Mouse (Mus musculus) lung, postnatal 0 days (tissue): ENCODE results near the gene Slc35e1. TPM values are rescaled to one million over a fixed set of nuclear protein-coding genes. Genes with fewer than 3 reads are reported as not detected.

ENCODE experiments used
- ATAC-seq: fragments of 200-750 bp; cut with Nextera tagmentation; 2 replicates; pipeline ENCODE4 v1.8.0; 2017; ENCODE audit warnings: moderate library complexity
- DNase-seq: peaks from one replicate; pipeline ENCODE4 v3.0.0-alpha.2; 2016; ENCODE audit warnings: low spot score
- H3K27ac ChIP-seq: fragments of 300-500 bp; sonication (generic); 2 replicates; pipeline ENCODE4 v1.5.1; 2014; ENCODE audit warnings: antibody characterized with exemption, mild to moderate bottlenecking, low read length, mixed read lengths
- H3K27me3 ChIP-seq: fragments of 300-500 bp; sonication (generic); replicated peaks from 2 replicates; pipeline ENCODE4 v1.6.1; 2014; ENCODE audit warnings: low read length, mixed read lengths; ENCODE audit not compliant: insufficient read depth
- H3K36me3 ChIP-seq: fragments of 300-500 bp; sonication (generic); 2 replicates; pipeline ENCODE4 v1.6.1; 2014; ENCODE audit warnings: low read length, mixed read lengths; ENCODE audit not compliant: insufficient read depth
- H3K4me1 ChIP-seq: fragments of 300-500 bp; sonication (generic); 2 replicates; pipeline ENCODE4 v1.6.1; 2014; ENCODE audit warnings: antibody characterized with exemption, low read depth, low read length, mixed read lengths; ENCODE audit not compliant: insufficient read depth
- H3K4me2 ChIP-seq: fragments of 300-500 bp; sonication (generic); replicated peaks from 2 replicates; pipeline ENCODE4 v1.6.1; 2014; ENCODE audit warnings: low read depth, mild to moderate bottlenecking, low read length, moderate library complexity, mixed read lengths
- H3K4me3 ChIP-seq: fragments of 300-500 bp; sonication (generic); 2 replicates; pipeline ENCODE4 v1.5.1; 2014; ENCODE audit warnings: low read depth, low read length
- H3K9ac ChIP-seq: fragments of 300-500 bp; sonication (generic); replicated peaks from 2 replicates; pipeline ENCODE4 v1.6.1; 2014; ENCODE audit warnings: low read depth, mild to moderate bottlenecking
- H3K9me3 ChIP-seq: fragments of 300-500 bp; sonication (generic); 2 replicates; pipeline ENCODE4 v1.6.1; 2016; ENCODE audit warnings: low read length, mixed read lengths
- CTCF ChIP-seq: IDR thresholded peaks from 2 replicates; pipeline ENCODE4 v1.5.1; 2016; ENCODE audit warnings: antibody characterized with exemption, mild to moderate bottlenecking
- EP300 ChIP-seq: IDR thresholded peaks from 2 replicates; pipeline ENCODE4 v1.6.1; 2016; ENCODE audit warnings: antibody characterized with exemption, mild to moderate bottlenecking, control low read depth
- WGBS: fragments of 180-500 bp; shearing (Covaris S2); extraction: QIAGEN DNeasy Blood & Tissue Kit; methylation state at CpG from one replicate; pipeline ENCODE4 v1.1.7; 2014; 5-methylcytosine and 5-hydroxymethylcytosine counted together
- polyA plus RNA-seq: library from polyadenylated mRNA; unstranded; fragments of >200 nt; fragmentation: Nextera tagmentation; extraction: Ambion mirVana; gene quantifications from 2 replicates; pipeline ENCODE4 v1.2.1, GENCODE M21; 2015

Slc35e1 gene
- polyA plus RNA-seq, 1 experiment from 2014 or later = 9.8 TPM

- no peak overlapping the region for H3K27ac ChIP-seq
- DNase-seq = no peak
- no peak overlapping the region for H3K9ac ChIP-seq
- TF ChIP-seq EP300 (no peak), CTCF (no peak)
- ATAC-seq = no peak
- peaks cover 14% of the 10 kb centered on the region for H3K36me3 ChIP-seq
- no peak overlapping the region for H3K4me2 ChIP-seq
- H3K9me3 ChIP-seq = no peaks in the 10 kb centered on the region
- no peaks in the 10 kb centered on the region for H3K4me1 ChIP-seq
- H3K4me3 ChIP-seq = no peak overlapping the region
- 98% methylated on average over 2 of the region's 2 CpGs for WGBS
- H3K27me3 ChIP-seq = no peaks in the 10 kb centered on the region
These were observed 38.5 kb downstream of the Slc35e1 start for GRCm38 (mm10) chr8:72453904-72454303.

GRCm38 (mm10) chr8:72451516-72451915 lies 40.9 kb downstream of the Slc35e1 start:
- no peak for DNase-seq
- no peak overlapping the region for H3K4me3 ChIP-seq
- H3K27ac ChIP-seq = no peak overlapping the region
- 52% methylated on average over 8 of the region's 8 CpGs for WGBS
- H3K4me1 ChIP-seq = no peaks in the 10 kb centered on the region
- no peak overlapping the region for H3K9ac ChIP-seq
- no peaks in the 10 kb centered on the region for H3K9me3 ChIP-seq
- no peak for ATAC-seq
- H3K36me3 ChIP-seq = peaks cover 14% of the 10 kb centered on the region
- H3K27me3 ChIP-seq = no peaks in the 10 kb centered on the region
- TF ChIP-seq CTCF (no peak), EP300 (no peak)
- H3K4me2 ChIP-seq = no peak overlapping the region

- H3K4me3 ChIP-seq = no peak overlapping the region
- no peaks in the 10 kb centered on the region; the same call in 1 of the 2 replicates for H3K4me1 ChIP-seq
- H3K9me3 ChIP-seq = no peaks in the 10 kb centered on the region
- H3K4me2 ChIP-seq = no peak overlapping the region
- TF ChIP-seq EP300 (no peak), CTCF (no peak)
- no peaks in the 10 kb centered on the region for H3K36me3 ChIP-seq
- ATAC-seq = no peak
- no peak overlapping the region for H3K27ac ChIP-seq
- DNase-seq = no peak
- no peak overlapping the region for H3K9ac ChIP-seq
- WGBS = 91% methylated on average over 6 of the region's 6 CpGs
- no peaks in the 10 kb centered on the region for H3K27me3 ChIP-seq
These were observed 47.3 kb downstream of the Slc35e1 start for GRCm38 (mm10) chr8:72445071-72445470.

DNA sequence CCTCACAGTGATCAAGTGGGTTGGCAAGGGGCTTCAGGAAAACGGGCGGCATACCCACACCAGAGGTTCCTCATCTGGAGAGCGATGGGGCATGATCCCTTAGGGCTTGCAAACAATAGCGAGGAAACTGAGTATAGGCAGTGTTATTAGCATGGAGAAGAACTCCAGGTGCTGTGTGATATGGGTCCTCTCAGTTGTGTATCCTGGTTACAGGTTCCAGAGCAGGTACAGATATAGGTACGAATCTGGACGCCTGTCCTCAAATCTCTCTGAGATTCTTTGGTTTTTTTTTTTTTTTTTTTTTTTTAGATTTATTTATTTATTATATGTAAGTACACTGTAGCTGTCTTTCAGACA lies 48.4 kb downstream of the Slc35e1 start:
- Histone ChIP-seq H3K27ac (peak overlapping the region; percentile 55; the same call in 1 of the 2 replicates), H3K27me3 (no peaks in the 10 kb centered on the region), H3K4me1 (no peaks in the 10 kb centered on the region; the same call in 1 of the 2 replicates), H3K9me3 (no peaks in the 10 kb centered on the region), H3K4me2 (peak overlapping the region; percentile 53), H3K36me3 (no peaks in the 10 kb centered on the region), H3K4me3 (peak overlapping the region; percentile 32), H3K9ac (no peak overlapping the region)
- DNase-seq (no peak), ATAC-seq (peak; percentile 26)
- WGBS = 25% methylated on average over 6 of the region's 6 CpGs
- TF ChIP-seq EP300 = no peak
- no peak for TF ChIP-seq CTCF

- H3K36me3 ChIP-seq = no peaks in the 10 kb centered on the region
- WGBS = 6% methylated on average over 34 of the region's 34 CpGs
- H3K4me1 ChIP-seq = no peaks in the 10 kb centered on the region; the same call in 1 of the 2 replicates
- no peaks in the 10 kb centered on the region for H3K27me3 ChIP-seq
- peak within 1 kb of the TSS; percentile 55; the same call in 1 of the 2 replicates for H3K27ac ChIP-seq
- H3K9ac ChIP-seq = no peak within 1 kb of the TSS; the same call in 1 of the 2 replicates
- peak within 1 kb of the TSS; percentile 60 for H3K4me2 ChIP-seq
- TF ChIP-seq CTCF (no peak), EP300 (no peak)
- peak; percentile 99 for DNase-seq
- H3K4me3 ChIP-seq = peak within 1 kb of the TSS; percentile 32
- no peaks in the 10 kb centered on the region for H3K9me3 ChIP-seq
- peak; percentile 100 for ATAC-seq
These were observed 48.9 kb downstream of the Slc35e1 start, which contains the start of the genes Calr3 and 1700030K09Rik for GRCm38 (mm10) chr8:72443338-72443993. Gene Calr3, minus strand, starts transcription at chr8:72443870. Gene 1700030K09Rik, plus strand, starts transcription at chr8:72443880.

DNA sequence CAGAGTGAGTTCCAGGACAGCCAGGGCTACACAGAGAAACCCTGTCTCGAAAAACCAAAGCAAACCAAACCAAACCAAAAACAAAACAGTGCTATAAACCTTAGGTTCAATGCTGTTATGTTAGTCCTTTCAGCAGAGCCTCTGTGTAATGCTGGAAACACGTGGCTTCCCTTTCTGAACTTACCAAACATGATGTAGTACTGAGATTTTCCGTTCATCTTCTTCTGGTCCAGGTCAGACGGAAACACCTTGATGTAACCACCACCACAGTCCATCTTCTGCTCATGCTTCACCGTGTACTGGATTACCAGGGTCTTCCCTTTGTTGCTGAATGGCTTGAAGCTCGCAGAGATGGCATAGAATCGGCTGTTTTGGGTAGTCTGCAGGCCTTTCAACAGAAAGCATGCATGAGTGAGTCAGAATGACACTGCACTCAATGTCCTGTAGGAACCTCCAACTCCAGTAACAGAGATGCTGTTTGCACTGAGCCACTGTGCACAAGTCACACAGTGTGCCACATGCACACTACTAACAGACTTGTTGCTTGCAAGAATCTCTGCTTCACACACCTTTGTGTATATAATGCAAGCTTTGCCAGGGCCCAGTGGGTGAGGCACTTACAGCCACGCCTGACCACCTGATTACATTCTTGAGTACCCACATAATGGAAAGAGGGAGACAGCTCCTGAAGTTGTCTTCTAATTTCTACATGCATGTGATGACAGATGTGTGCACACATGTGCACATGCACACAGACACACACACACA lies 54.0 kb downstream of the Slc35e1 start:
- peak; percentile 61 for DNase-seq
- TF ChIP-seq CTCF (no peak), EP300 (no peak)

More for the DNA sequence above, 54.0 kb downstream of the Slc35e1 start:
- Histone ChIP-seq H3K27ac (no peak overlapping the region), H3K9me3 (no peaks in the 10 kb centered on the region), H3K36me3 (no peaks in the 10 kb centered on the region), H3K4me2 (no peak overlapping the region), H3K27me3 (no peaks in the 10 kb centered on the region), H3K4me3 (no peak overlapping the region), H3K4me1 (no peaks in the 10 kb centered on the region; the same call in 1 of the 2 replicates), H3K9ac (no peak overlapping the region)
- 67% methylated on average over 8 of the region's 8 CpGs for WGBS
- ATAC-seq = peak; percentile 68
